Mouse (Mus musculus): ENCODE measurements around the gene Fbxl16. TPM values are rescaled to one million over a fixed set of nuclear protein-coding genes. Genes with fewer than 3 reads are reported as not detected.

The Fbxl16 gene
- total and polyA plus RNA-seq, 3 experiments: not detected

GRCm38 (mm10) chr17:25836397-25837075 is 27.7 kb downstream of the Fbxl16 start:
- no peak for TF ChIP-seq SIN3A (IDR thresholded peaks at IDR 0.05; ENCODE audit: low read length)
- H3K79me2 ChIP-seq (replicated peaks; ENCODE audit: control insufficient read depth, extremely low read depth, insufficient read depth, poor library complexity, severe bottlenecking): peaks cover 9% of the 10 kb centered on the region
- H3K36me3 ChIP-seq (replicated peaks in 1 of 2; ENCODE audit: control insufficient read depth in 1 of 2, insufficient read depth in 1 of 2, low read length in 1 of 2): peaks cover 65 to 76% of the 10 kb centered on the region in 2 experiments
- H3K4me2 ChIP-seq (ENCODE audit: insufficient read depth, low read depth, poor library complexity, severe bottlenecking): no peak overlapping the region
- peaks cover 13 to 24% of the 10 kb centered on the region in 2 experiments for H3K4me1 ChIP-seq (ENCODE audit: control insufficient read depth in 1 of 2, insufficient read depth in 2 of 2)
- dilution Hi-C loops (cut with MboI; ENCODE audit: extremely low pct_ligation_motif_present, extremely low pct_unique_long_range_greater_than_20kb, low sequenced_read_pairs): no loop called here
- no peak overlapping the region for H3K27ac ChIP-seq (ENCODE audit: insufficient read depth, low read depth)
- H3K9ac ChIP-seq (ENCODE audit: insufficient read depth, low read depth): no peak overlapping the region
- in situ Hi-C loops (cut with MboI; ENCODE audit: low pct_ligation_motif_present, low pct_unique_long_range_greater_than_20kb, low sequenced_read_pairs): no loop called here
- no peaks in the 10 kb centered on the region for H3K27me3 ChIP-seq (replicated peaks)
- H3K4me3 ChIP-seq (replicated peaks in 1 of 3; ENCODE audit: low read depth in 2 of 3, low read length in 2 of 3, poor library complexity in 1 of 3): no peak overlapping the region
- no peaks in the 10 kb centered on the region for H3K9me3 ChIP-seq (replicated peaks; ENCODE audit: low read length)
- DNase-seq (ENCODE audit: extremely low read depth): no peak

GRCm38 (mm10) chr17:25837076-25837410 is 28.2 kb downstream of the Fbxl16 start, which contains the start of gene Rhbdl1:
Rhbdl1 (minus strand) TSS chr17:25837295.
- dilution Hi-C loops (cut with MboI; ENCODE audit: extremely low pct_ligation_motif_present, extremely low pct_unique_long_range_greater_than_20kb, low sequenced_read_pairs) (no loop called here), in situ Hi-C loops (cut with MboI; ENCODE audit: low pct_ligation_motif_present, low pct_unique_long_range_greater_than_20kb, low sequenced_read_pairs) (no loop called here)
- peaks cover 4% of the 10 kb centered on the region for H3K79me2 ChIP-seq (replicated peaks; ENCODE audit: control insufficient read depth, extremely low read depth, insufficient read depth, poor library complexity, severe bottlenecking)
- no peaks in the 10 kb centered on the region for H3K9me3 ChIP-seq (replicated peaks; ENCODE audit: low read length)
- H3K9ac ChIP-seq (ENCODE audit: insufficient read depth, low read depth): no peak within 1 kb of the TSS
- peaks cover 68 to 76% of the 10 kb centered on the region in 2 experiments for H3K36me3 ChIP-seq (replicated peaks in 1 of 2; ENCODE audit: control insufficient read depth in 1 of 2, insufficient read depth in 1 of 2, low read length in 1 of 2)
- TF ChIP-seq IRF4 (IDR thresholded peaks at IDR 0.05; ENCODE audit: low read depth, low read length): no peak
- TF ChIP-seq JUN (IDR thresholded peaks at IDR 0.05; ENCODE audit: insufficient read depth, low read depth, low read length): no peak
- TF ChIP-seq POLR2A (IDR thresholded peaks at IDR 0.05; ENCODE audit: low read depth, low read length): no peak
- no peak for TF ChIP-seq MEF2A (IDR thresholded peaks at IDR 0.05; ENCODE audit: borderline replicate concordance, low read depth, low read length)
- no peak for TF ChIP-seq CHD1 (IDR thresholded peaks at IDR 0.05; ENCODE audit: low read depth, low read length)
- no peak for TF ChIP-seq EP300 (IDR thresholded peaks at IDR 0.05; ENCODE audit: low read length)
- TF ChIP-seq KAT2A (IDR thresholded peaks at IDR 0.05; ENCODE audit: insufficient replicate concordance, low read length): no peak
- TF ChIP-seq MAFK (IDR thresholded peaks at IDR 0.05; ENCODE audit: insufficient replicate concordance, low read length): no peak
- TF ChIP-seq NRF1 (IDR thresholded peaks at IDR 0.05; ENCODE audit: low read depth, low read length): no peak
- no peak for TF ChIP-seq RAD21 (IDR thresholded peaks at IDR 0.05; ENCODE audit: low read depth, low read length)
- no peak for TF ChIP-seq MYC (IDR thresholded peaks at IDR 0.05; ENCODE audit: low read depth, low read length)
- no peak for TF ChIP-seq MAZ (IDR thresholded peaks at IDR 0.05; ENCODE audit: low read depth, low read length)
- TF ChIP-seq TBP (conservative IDR thresholded peaks at IDR 0.05; ENCODE audit: low read depth, low read length): no peak
- no peak; the same call in 1 of the 2 replicates for TF ChIP-seq POLR2AphosphoS2 (IDR thresholded peaks at IDR 0.05; ENCODE audit: low read depth, low read length)
- TF ChIP-seq ZKSCAN1 (IDR thresholded peaks at IDR 0.05; ENCODE audit: borderline replicate concordance, low read depth, low read length): no peak
- H3K4me1 ChIP-seq (ENCODE audit: control insufficient read depth in 1 of 2, insufficient read depth in 2 of 2): peaks cover 9 to 19% of the 10 kb centered on the region in 2 experiments
- H3K27me3 ChIP-seq (replicated peaks): no peaks in the 10 kb centered on the region
- no peak within 1 kb of the TSS for H3K4me2 ChIP-seq (ENCODE audit: insufficient read depth, low read depth, poor library complexity, severe bottlenecking)
- no peak within 1 kb of the TSS for H3K27ac ChIP-seq (ENCODE audit: insufficient read depth, low read depth)
- no peak within 1 kb of the TSS for H3K4me3 ChIP-seq (replicated peaks in 1 of 3; ENCODE audit: low read depth in 2 of 3, low read length in 2 of 3, poor library complexity in 1 of 3)
- DNase-seq (ENCODE audit: extremely low read depth): no peak

All from CH12.LX (cell line).